Mouse (Mus musculus) C2C12 (cell line): ENCODE results near the gene Abcc4. TPM values are rescaled to one million over a fixed set of nuclear protein-coding genes. Genes with fewer than 3 reads are reported as not detected.

Source experiments
- H3K27me3 ChIP-seq: one replicate; pipeline ENCODE4 v1.6.1; 2011; ENCODE audit not compliant: control insufficient read depth, insufficient read depth, insufficient read length
- H3K36me3 ChIP-seq: one replicate; pipeline ENCODE4 v1.6.1; 2011; ENCODE audit not compliant: control insufficient read depth, insufficient read depth
- H3K4me3 ChIP-seq: one replicate; pipeline ENCODE4 v1.5.1; 2011; ENCODE audit warnings: mild to moderate bottlenecking, control low read depth; ENCODE audit not compliant: poor library complexity, insufficient read depth, severe bottlenecking
- H3K79me2 ChIP-seq: one replicate; pipeline ENCODE4 v1.6.1; 2011; ENCODE audit not compliant: control insufficient read depth, insufficient read depth
- H3K79me3 ChIP-seq: one replicate; pipeline ENCODE4 v1.6.1; 2011; ENCODE audit warnings: low read depth, control low read depth
- H3ac ChIP-seq: one replicate; pipeline ENCODE3; 2011; ENCODE audit warnings: low read depth; ENCODE audit not compliant: control insufficient read depth, insufficient read length
- CEBPB ChIP-seq: IDR thresholded peaks from one replicate; pipeline ENCODE4 v1.6.1; 2011; ENCODE audit warnings: low read depth, mild to moderate bottlenecking, control low read depth, moderate library complexity
- CTCF ChIP-seq: IDR thresholded peaks from one replicate; pipeline ENCODE4 v1.5.1; 2011; ENCODE audit not compliant: control insufficient read depth, insufficient read depth, insufficient read length
- FOSL1 ChIP-seq: IDR thresholded peaks from one replicate; pipeline ENCODE4 v1.8.0; 2011; ENCODE audit warnings: mild to moderate bottlenecking, low read length; ENCODE audit not compliant: poor library complexity, insufficient read depth, severe bottlenecking
- MAX ChIP-seq: IDR thresholded peaks from one replicate; pipeline ENCODE4 v1.6.1; 2011; ENCODE audit warnings: mild to moderate bottlenecking, control low read depth
- MYOD1 ChIP-seq: IDR thresholded peaks from one replicate; pipeline ENCODE4 v1.6.1; 2011; ENCODE audit warnings: low read depth; ENCODE audit not compliant: control insufficient read depth, insufficient read length
- MYOG ChIP-seq: IDR thresholded peaks from one replicate; pipeline ENCODE4 v1.6.1; 2011; ENCODE audit not compliant: control insufficient read depth, insufficient read length; ENCODE audit errors: extremely low read depth
- USF1 ChIP-seq: IDR thresholded peaks from one replicate; pipeline ENCODE4 v1.6.1; 2011; ENCODE audit warnings: low read depth, mild to moderate bottlenecking, control low read depth, moderate library complexity
- polyA plus RNA-seq: library from polyadenylated mRNA; unstranded; fragments of >200 nt; fragmentation: generic; extraction: Trizol; gene quantifications from one replicate; pipeline ENCODE4 v1.2.1, GENCODE M21; 2012; ENCODE audit warnings: missing spikeins

Abcc4 gene
- polyA plus RNA-seq, 1 experiment = 9.0 TPM

DNA sequence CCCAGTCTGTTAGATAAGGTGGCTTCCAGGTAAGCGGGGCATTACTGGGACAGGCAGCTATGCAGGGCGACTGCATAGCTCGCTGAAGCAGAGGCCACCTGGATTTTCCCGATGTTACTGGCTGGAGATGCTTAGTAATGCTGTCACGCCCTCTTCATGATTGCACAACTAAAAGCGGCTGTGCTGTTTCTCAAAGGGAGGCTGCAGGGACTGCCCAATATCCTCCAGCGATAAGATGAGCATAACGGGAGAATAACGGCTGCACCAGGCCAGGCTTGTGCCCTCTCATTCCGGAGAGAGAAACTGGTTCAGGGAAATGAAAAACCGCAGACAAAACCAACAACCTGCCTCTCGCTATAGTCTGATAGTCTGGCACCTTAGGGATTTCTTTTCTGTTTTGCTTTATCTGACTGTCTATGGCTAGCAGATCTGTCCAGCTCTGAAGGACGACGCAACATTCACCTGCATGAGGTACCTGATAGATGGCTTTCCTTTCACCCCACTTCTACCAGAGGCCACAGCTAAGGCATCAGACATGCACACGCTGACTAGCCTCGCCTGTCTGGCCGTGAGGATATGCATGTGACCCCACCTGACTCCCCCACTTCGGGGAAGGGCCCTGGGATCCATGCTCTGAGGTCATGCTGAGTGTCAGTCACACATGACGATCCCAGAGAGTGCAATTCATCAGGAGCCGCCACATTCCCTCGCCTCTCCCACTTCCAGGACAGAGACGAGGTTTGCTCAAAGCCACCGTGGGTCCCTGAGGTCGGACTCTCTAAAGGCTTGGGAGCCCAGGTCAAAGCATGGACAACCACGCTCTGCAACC, 67.4 kb downstream of the Abcc4 start:
- H3K79me2 ChIP-seq = peaks cover 7% of the 10 kb centered on the region
- no peak overlapping the region for H3K4me3 ChIP-seq
- no peak overlapping the region for H3ac ChIP-seq
- H3K27me3 ChIP-seq = no peaks in the 10 kb centered on the region
- H3K36me3 ChIP-seq = no peaks in the 10 kb centered on the region
- TF ChIP-seq FOSL1 = no peak
- peak; percentile 41 for TF ChIP-seq CEBPB
- TF ChIP-seq MAX = no peak
- no peaks in the 10 kb centered on the region for H3K79me3 ChIP-seq

DNA sequence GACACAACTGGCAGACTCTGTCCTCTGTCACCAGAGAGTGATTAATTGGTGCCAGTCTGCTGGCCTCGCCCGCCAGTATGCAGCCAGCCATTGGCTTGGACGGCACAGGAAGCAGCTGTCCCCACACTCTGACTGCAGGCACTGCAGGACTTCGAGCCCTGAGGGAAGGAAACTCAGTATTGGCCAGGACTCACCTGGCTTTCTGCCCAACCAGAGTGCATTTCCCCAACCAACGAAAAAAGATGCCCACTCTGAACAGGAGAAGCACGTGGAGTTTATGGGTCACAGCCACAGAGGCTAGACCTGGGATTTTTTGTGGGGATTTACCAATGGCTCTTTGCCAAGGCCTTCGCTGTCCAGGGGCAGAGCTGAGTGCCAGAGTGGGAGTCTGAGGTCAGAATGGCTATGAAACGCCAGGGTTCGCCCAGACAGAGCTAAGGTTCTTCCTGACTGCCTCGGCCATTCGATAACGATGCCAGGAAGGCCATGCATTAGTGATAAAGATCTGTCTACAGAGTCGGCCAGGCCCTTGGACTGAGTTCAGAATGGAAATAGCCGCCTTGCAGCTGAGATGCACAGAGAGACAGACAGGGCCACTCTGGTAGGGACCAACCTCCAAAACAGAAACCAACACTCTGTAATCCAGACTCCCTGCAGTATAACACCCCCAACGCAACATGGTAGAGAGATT, 70.4 kb downstream of the Abcc4 start:
- H3ac ChIP-seq = peak overlapping the region; percentile 3
- no peaks in the 10 kb centered on the region for H3K79me3 ChIP-seq
- no peak overlapping the region for H3K4me3 ChIP-seq
- TF ChIP-seq CEBPB (no peak), MYOD1 (peak; percentile 87), MAX (peak; percentile 64), CTCF (no peak)
- no peaks in the 10 kb centered on the region for H3K27me3 ChIP-seq
- H3K79me2 ChIP-seq = peaks cover 7% of the 10 kb centered on the region
- peaks cover 3% of the 10 kb centered on the region for H3K36me3 ChIP-seq

DNA sequence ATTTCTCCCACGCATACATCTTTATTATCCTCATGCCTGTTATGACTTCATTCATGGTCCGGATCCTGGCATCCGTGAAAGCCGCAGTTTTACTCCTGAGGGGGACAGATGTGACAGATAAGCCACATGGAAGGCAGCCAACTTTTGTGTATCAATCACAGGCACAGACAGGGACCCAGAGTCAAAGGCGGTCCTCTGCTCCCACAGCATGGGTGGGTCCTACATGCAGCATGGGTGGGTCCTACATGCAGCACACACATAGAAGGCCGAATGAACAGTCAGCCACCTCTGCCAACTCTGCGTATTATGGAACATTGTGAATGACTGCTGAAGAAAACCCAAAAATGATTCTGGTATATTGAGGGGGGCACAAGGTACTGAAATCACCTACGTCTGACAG, 76.4 kb downstream of the Abcc4 start:
- no peak overlapping the region for H3K4me3 ChIP-seq
- H3ac ChIP-seq = no peak overlapping the region
- H3K36me3 ChIP-seq = peaks cover 27% of the 10 kb centered on the region
- H3K79me3 ChIP-seq = no peaks in the 10 kb centered on the region
- peaks cover 2% of the 10 kb centered on the region for H3K79me2 ChIP-seq
- TF ChIP-seq CTCF (no peak), FOSL1 (no peak), USF1 (no peak), MYOG (no peak), CEBPB (no peak), MYOD1 (no peak), MAX (no peak)
- H3K27me3 ChIP-seq = no peaks in the 10 kb centered on the region

DNA sequence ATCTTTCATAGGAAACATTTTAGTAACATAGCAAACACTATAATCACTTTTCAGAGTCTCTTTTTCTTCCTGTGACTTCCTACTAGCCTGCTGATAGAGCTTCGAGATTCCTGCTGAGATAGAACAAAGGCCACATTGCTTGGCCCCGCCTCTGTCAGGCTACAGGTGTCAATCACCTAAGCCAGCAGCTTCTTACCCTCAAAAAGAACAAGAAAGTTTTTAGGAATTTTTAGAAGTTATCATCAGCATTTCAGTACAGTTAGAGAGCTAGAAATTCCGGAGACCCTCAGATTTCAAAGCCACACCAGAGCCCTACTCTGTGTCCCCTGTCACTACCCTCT, 84.6 kb downstream of the Abcc4 start:
- no peaks in the 10 kb centered on the region for H3K27me3 ChIP-seq
- no peaks in the 10 kb centered on the region for H3K79me2 ChIP-seq
- no peak overlapping the region for H3ac ChIP-seq
- TF ChIP-seq USF1 (no peak), MYOG (no peak), CTCF (no peak), CEBPB (no peak), MYOD1 (no peak), MAX (no peak), FOSL1 (no peak)
- H3K79me3 ChIP-seq = no peaks in the 10 kb centered on the region
- no peak overlapping the region for H3K4me3 ChIP-seq
- H3K36me3 ChIP-seq = peaks cover 8% of the 10 kb centered on the region

DNA sequence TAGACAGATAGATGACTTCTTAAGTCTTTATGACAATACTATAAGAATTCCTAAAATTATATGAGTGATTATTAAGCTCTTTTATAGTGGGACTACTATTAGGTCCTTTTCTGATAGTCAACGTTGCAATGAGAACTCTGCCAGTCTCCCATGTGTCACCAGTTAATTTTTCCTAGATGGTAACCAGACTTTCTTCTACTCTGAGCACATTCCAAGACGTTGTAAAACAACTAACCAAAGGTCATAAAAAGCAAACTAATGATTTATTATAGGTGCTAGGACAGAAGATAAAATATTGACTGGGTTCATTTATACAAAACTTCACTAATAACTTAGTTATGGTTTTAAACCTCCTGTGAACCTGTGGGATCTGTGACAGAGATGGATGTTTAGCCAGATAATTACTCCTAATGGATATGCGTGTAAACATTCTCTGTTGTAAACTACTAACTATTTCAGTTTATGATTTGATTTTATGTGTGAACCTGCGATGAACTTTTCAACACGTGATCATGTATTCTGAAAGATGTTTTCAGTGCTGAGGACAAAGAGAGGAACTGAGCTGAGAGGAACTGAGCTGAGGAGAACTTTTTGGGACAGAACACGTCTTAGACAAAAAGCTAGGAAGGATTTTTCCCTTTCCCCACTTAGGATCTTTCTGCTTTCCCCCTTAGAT, 85.1 kb downstream of the Abcc4 start:
- H3K36me3 ChIP-seq = peaks cover 8% of the 10 kb centered on the region
- H3K4me3 ChIP-seq = no peak overlapping the region
- H3K79me3 ChIP-seq = no peaks in the 10 kb centered on the region
- no peaks in the 10 kb centered on the region for H3K79me2 ChIP-seq
- H3ac ChIP-seq = no peak overlapping the region
- TF ChIP-seq CTCF = no peak
- TF ChIP-seq MYOG = no peak
- TF ChIP-seq CEBPB = no peak
- no peak for TF ChIP-seq USF1
- no peak for TF ChIP-seq MYOD1
- TF ChIP-seq FOSL1 = no peak
- TF ChIP-seq MAX = no peak
- no peaks in the 10 kb centered on the region for H3K27me3 ChIP-seq
